In the genomic region with DNA sequence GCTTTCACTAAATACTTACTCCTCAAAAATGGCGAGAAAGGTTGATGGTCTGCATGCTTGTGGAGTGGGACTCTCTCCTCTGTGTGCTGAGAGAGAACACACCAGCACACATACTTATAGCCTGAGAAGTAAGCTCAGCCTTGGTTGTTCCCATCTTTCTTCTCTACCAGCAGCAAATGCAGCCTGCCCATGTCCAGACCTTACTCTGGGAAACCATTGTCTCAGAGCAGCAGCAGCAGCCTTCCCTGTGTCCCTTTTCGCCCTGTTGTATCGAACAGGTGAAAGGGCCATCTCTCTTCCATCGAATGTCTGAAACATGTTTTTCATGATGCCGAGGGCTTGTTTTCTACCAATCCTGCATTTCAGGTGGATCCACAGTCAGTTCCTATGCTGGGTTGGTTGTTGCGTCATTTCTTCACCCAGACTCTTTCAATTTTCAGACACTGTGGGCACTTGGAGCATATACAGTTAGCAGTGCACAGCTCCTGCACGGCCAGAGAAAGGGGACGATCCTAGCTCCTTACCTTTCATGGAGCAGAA, we compare ENCODE assay signal across 14 mouse cellular contexts.
DNase-seq lines count a peak whose midpoint lies in the region; ATAC-seq and TF ChIP-seq lines count a peak whose summit lies in the region.
"Had no signal": no experiment of that assay in that cellular context is flagged by ENCODE, and none has a peak within 500 bp of the region (broad histone marks: within the 10 kb centered on the region; RNA-seq: fewer than 3 reads in every experiment).

No protein-coding gene starts in this region.

- no peak for DNase-seq in lung, postnatal 36 days
- DNase-seq in heart, postnatal 0 days (ENCODE audit: low spot score), result no peak
- DNase-seq in right cerebral cortex, postnatal 36 days (ENCODE audit: low spot score in 2 of 2), result no peak
- DNase-seq: embryo, embryonic 11 days; layer of hippocampus, adult 9-11 months; left cerebral cortex, postnatal 4 days; lung, postnatal 4 days; right cerebral cortex, postnatal 4 days had no signal

- peak overlapping the region; percentile 53 for H3K4me2 ChIP-seq in heart, embryonic 13.5 days
- no peak overlapping the region for H3K4me2 ChIP-seq in heart, embryonic 11.5 days
- no peak overlapping the region for H3K4me2 ChIP-seq in lung, embryonic 15.5 days
- peak overlapping the region; percentile 41; the same call in 1 of the 2 replicates for H3K4me2 ChIP-seq in heart, postnatal 0 days (ENCODE audit: low read depth, low read length)
- no peak overlapping the region for H3K4me2 ChIP-seq in stomach, embryonic 15.5 days

- H3K36me3 ChIP-seq in heart, embryonic 13.5 days, result peaks cover 34% of the 10 kb centered on the region
- no peaks in the 10 kb centered on the region; the same call in 1 of the 2 replicates for H3K36me3 ChIP-seq in heart, embryonic 11.5 days (ENCODE audit: control insufficient read depth, insufficient read depth, low read length)
- peaks cover 14% of the 10 kb centered on the region; the same call in 1 of the 2 replicates for H3K36me3 ChIP-seq in lung, embryonic 15.5 days
- H3K36me3 ChIP-seq in heart, postnatal 0 days (replicated peaks; ENCODE audit: control insufficient read depth, insufficient read depth, low read length), result peaks cover 19% of the 10 kb centered on the region; the same call in 1 of the 2 replicates
- peaks cover 11% of the 10 kb centered on the region; the same call in 1 of the 2 replicates for H3K36me3 ChIP-seq in stomach, embryonic 15.5 days

- no peaks in the 10 kb centered on the region for H3K9me3 ChIP-seq in heart, embryonic 13.5 days
- H3K9me3 ChIP-seq in heart, embryonic 11.5 days (replicated peaks; ENCODE audit: control insufficient read depth, low read length), result no peaks in the 10 kb centered on the region
- no peaks in the 10 kb centered on the region for H3K9me3 ChIP-seq in lung, embryonic 15.5 days
- no peaks in the 10 kb centered on the region for H3K9me3 ChIP-seq in heart, postnatal 0 days (replicated peaks; ENCODE audit: control insufficient read depth, low read length)
- no peaks in the 10 kb centered on the region for H3K9me3 ChIP-seq in stomach, embryonic 15.5 days

- TF ChIP-seq CTCF in heart, postnatal 0 days (IDR thresholded peaks at IDR 0.05; ENCODE audit: low read depth), result no peak

- H3K27ac ChIP-seq in heart, embryonic 13.5 days (replicated peaks), result peak overlapping the region; percentile 90
- no peak overlapping the region for H3K27ac ChIP-seq in heart, embryonic 11.5 days (ENCODE audit: low read depth, low read length)
- peak overlapping the region; percentile 80 for H3K27ac ChIP-seq in lung, embryonic 15.5 days
- H3K27ac ChIP-seq in heart, postnatal 0 days (ENCODE audit: low read depth), result peak overlapping the region; percentile 70
- H3K27ac ChIP-seq in stomach, embryonic 15.5 days, result peak overlapping the region; percentile 55; the same call in 1 of the 2 replicates

- TF ChIP-seq EP300 in heart, postnatal 0 days (IDR thresholded peaks at IDR 0.05; ENCODE audit: low read depth), result no peak

- H3K4me1 ChIP-seq in heart, embryonic 13.5 days, result peaks cover 100% of the 10 kb centered on the region
- H3K4me1 ChIP-seq in heart, embryonic 11.5 days (ENCODE audit: control insufficient read depth, insufficient read depth, low read length), result peaks cover 69% of the 10 kb centered on the region
- H3K4me1 ChIP-seq in lung, embryonic 15.5 days, result peaks cover 94% of the 10 kb centered on the region
- peaks cover 89% of the 10 kb centered on the region for H3K4me1 ChIP-seq in heart, postnatal 0 days (ENCODE audit: control insufficient read depth, insufficient read depth)
- H3K4me1 ChIP-seq in stomach, embryonic 15.5 days, result peaks cover 22% of the 10 kb centered on the region

- H3K9ac ChIP-seq in heart, embryonic 13.5 days, result peak overlapping the region; percentile 77
- no peak overlapping the region for H3K9ac ChIP-seq in heart, embryonic 11.5 days (ENCODE audit: low read depth, low read length)
- H3K9ac ChIP-seq in lung, embryonic 15.5 days, result 0 out of 2 replicates have a peak overlapping the region, but pooled peaks have one; percentile 1
- 0 out of 2 replicates have a peak overlapping the region, but pooled peaks have one; percentile 17 for H3K9ac ChIP-seq in heart, postnatal 0 days (replicated peaks; ENCODE audit: low read depth, low read length)
- no peak overlapping the region for H3K9ac ChIP-seq in stomach, embryonic 15.5 days

- H3K4me3 ChIP-seq in heart, embryonic 13.5 days, result no peak overlapping the region
- H3K4me3 ChIP-seq in heart, embryonic 11.5 days (ENCODE audit: low read depth, low read length), result no peak overlapping the region
- H3K4me3 ChIP-seq in lung, embryonic 15.5 days, result no peak overlapping the region
- H3K4me3 ChIP-seq in heart, postnatal 0 days (ENCODE audit: low read depth, low read length), result no peak overlapping the region
- H3K4me3 ChIP-seq in stomach, embryonic 15.5 days (replicated peaks), result no peak overlapping the region

- no peak for ATAC-seq in heart, embryonic 13.5 days (ENCODE audit: extremely low read depth, insufficient number of reproducible peaks, low FRiP score, low TSS enrichment)
- ATAC-seq in heart, embryonic 11.5 days (replicated peaks; ENCODE audit: insufficient number of reproducible peaks, low FRiP score, low TSS enrichment), result no peak
- ATAC-seq in lung, embryonic 15.5 days (ENCODE audit: borderline replicate concordance, extremely low read depth, low FRiP score, low TSS enrichment), result no peak
- ATAC-seq in heart, postnatal 0 days (ENCODE audit: insufficient read depth, low read depth), result no peak
- ATAC-seq in stomach, embryonic 15.5 days (ENCODE audit: insufficient read depth, low FRiP score, low read depth), result no peak
- no peak for ATAC-seq in cerebellum, adult (ENCODE audit: insufficient number of reproducible peaks, low FRiP score, low TSS enrichment)
- ATAC-seq: forebrain, embryonic 16.5 days had no signal

- no peaks in the 10 kb centered on the region for H3K27me3 ChIP-seq in heart, embryonic 13.5 days (replicated peaks)
- H3K27me3 ChIP-seq in heart, embryonic 11.5 days (ENCODE audit: control insufficient read depth, insufficient read depth, low read length), result no peaks in the 10 kb centered on the region
- H3K27me3 ChIP-seq in lung, embryonic 15.5 days, result no peaks in the 10 kb centered on the region
- no peaks in the 10 kb centered on the region for H3K27me3 ChIP-seq in heart, postnatal 0 days (ENCODE audit: control insufficient read depth, insufficient read depth, low read length)
- no peaks in the 10 kb centered on the region for H3K27me3 ChIP-seq in stomach, embryonic 15.5 days (replicated peaks)

- WGBS in heart, embryonic 13.5 days, result 84% methylated on average over 8 of the region's 8 CpGs
- whole genome bisulfite sequencing in heart, embryonic 11.5 days (ENCODE audit: insufficient replicate concordance), result 91% methylated on average over 8 of the region's 8 CpGs
- WGBS in lung, embryonic 15.5 days, result 78% methylated on average over 8 of the region's 8 CpGs
- WGBS in heart, postnatal 0 days, result 81% methylated on average over 8 of the region's 8 CpGs
- 85% methylated on average over 8 of the region's 8 CpGs for WGBS in stomach, embryonic 15.5 days

Comparison
In these comparisons a context has a peak if more than half of its experiments do, and no peak if none do; other contexts are left out.
1. H3K4me2 ChIP-seq: peak in heart, embryonic 13.5 days (single experiment) and heart, postnatal 0 days (single experiment); none in heart, embryonic 11.5 days (single experiment), lung, embryonic 15.5 days (single experiment) and stomach, embryonic 15.5 days (single experiment).
2. H3K9ac ChIP-seq: peak in heart, embryonic 13.5 days (single experiment), lung, embryonic 15.5 days (single experiment) and heart, postnatal 0 days (single experiment); none in heart, embryonic 11.5 days (single experiment) and stomach, embryonic 15.5 days (single experiment).